Mouse (Mus musculus) urinary bladder, adult 18-20 months (tissue): ENCODE data around the gene Hmgxb4.

Experiments used
- DNase-seq, 2 experiments: peaks; one replicate each; pipeline ENCODE4 v3.0.0; 2022; ENCODE audit warnings: low spot score in 2 of 2, mixed read lengths in 2 of 2

Hmgxb4 gene

GRCm38 (mm10) chr8:75071627-75072346 lies 78.6 kb downstream of the Hmgxb4 start:
- DNase-seq = peak; percentile 58 to 70

GRCm38 (mm10) chr8:75074876-75075275 lies 81.7 kb downstream of the Hmgxb4 start:
- DNase-seq = no peak

- DNase-seq = no peak
Observed at GRCm38 (mm10) chr8:75078215-75078614, 85.1 kb downstream of the Hmgxb4 start.

- no peak for DNase-seq
Observed at GRCm38 (mm10) chr8:75078851-75079250, 85.7 kb downstream of the Hmgxb4 start.
